Mouse (Mus musculus): ENCODE data around the gene Zan.

GRCm38 (mm10) chr5:137481138-137481537 lies 4.3 kb upstream of the Zan start:
- peak; percentile 72 to 83 (median 82) for TF ChIP-seq CTCF (IDR thresholded peaks at IDR 0.05 in 2 of 3, conservative IDR thresholded peaks at IDR 0.05 in 1 of 3; ENCODE audit: control insufficient read depth in 1 of 3, insufficient read depth in 1 of 3, low read depth in 2 of 3, low read length in 3 of 3, poor library complexity in 1 of 3, severe bottlenecking in 1 of 3)
- TF ChIP-seq TCF12 (IDR thresholded peaks at IDR 0.05; ENCODE audit: low read depth, low read length) = no peak
- no peak for TF ChIP-seq EP300 (IDR thresholded peaks at IDR 0.05; ENCODE audit: low read depth in 1 of 2, low read length in 2 of 2)
- no peak for TF ChIP-seq USF1 (IDR thresholded peaks at IDR 0.05; ENCODE audit: low read depth, low read length)
- TF ChIP-seq MAX (IDR thresholded peaks at IDR 0.05; ENCODE audit: low read length) = no peak
- TF ChIP-seq TAL1 (IDR thresholded peaks at IDR 0.05; ENCODE audit: low read length) = no peak
- no peak for TF ChIP-seq E2F4 (IDR thresholded peaks at IDR 0.05; ENCODE audit: borderline replicate concordance, low read depth, low read length)
- TF ChIP-seq POLR2AphosphoS2 (IDR thresholded peaks at IDR 0.05; ENCODE audit: low read length) = no peak
- TF ChIP-seq UBTF (IDR thresholded peaks at IDR 0.05; ENCODE audit: borderline replicate concordance, insufficient read depth, low read depth, low read length) = no peak
- no peak for TF ChIP-seq NRF1 (IDR thresholded peaks at IDR 0.05; ENCODE audit: insufficient read depth, low read depth, low read length, poor library complexity, severe bottlenecking)
- TF ChIP-seq GATA1 (IDR thresholded peaks at IDR 0.05; ENCODE audit: low read depth, low read length) = no peak
- TF ChIP-seq KAT2A (conservative IDR thresholded peaks at IDR 0.05; ENCODE audit: low read depth, low read length) = no peak
